Mouse (Mus musculus) embryonic facial prominence, embryonic 13.5 days (tissue): ENCODE results near the gene Vmn1r192. TPM values are rescaled to one million over a fixed set of nuclear protein-coding genes. Genes with fewer than 3 reads are reported as not detected.
"Not testable (repeated sequence)": the region's sequence is repeated elsewhere in the genome, so short reads cannot be mapped to it uniquely, and the experiment has no call there.

Experiments used
- ATAC-seq: fragments of 200-750 bp; cut with Nextera tagmentation; 2 replicates; pipeline ENCODE4 v1.8.0; 2017; ENCODE audit warnings: low read depth; ENCODE audit not compliant: insufficient number of reproducible peaks, insufficient read depth, low FRiP score, low TSS enrichment
- H3K27ac ChIP-seq: fragments of 300-500 bp; sonication (generic); 2 replicates; pipeline ENCODE4 v1.5.1; 2015; ENCODE audit warnings: moderate library complexity, mild to moderate bottlenecking, inconsistent platforms
- H3K27me3 ChIP-seq: fragments of 300-500 bp; sonication (generic); 2 replicates; pipeline ENCODE4 v1.6.1; 2015; ENCODE audit warnings: mild to moderate bottlenecking, inconsistent platforms
- H3K36me3 ChIP-seq: fragments of 300-500 bp; sonication (generic); 2 replicates; pipeline ENCODE4 v1.6.1; 2015; ENCODE audit warnings: mild to moderate bottlenecking, inconsistent platforms
- H3K4me1 ChIP-seq: fragments of 300-500 bp; sonication (generic); 2 replicates; pipeline ENCODE4 v1.6.1; 2015; ENCODE audit warnings: inconsistent platforms
- H3K4me2 ChIP-seq: fragments of 300-500 bp; sonication (generic); 2 replicates; pipeline ENCODE4 v1.6.1; 2015; ENCODE audit warnings: moderate library complexity, mild to moderate bottlenecking, inconsistent platforms
- H3K4me3 ChIP-seq: fragments of 300-500 bp; sonication (generic); 2 replicates; pipeline ENCODE4 v1.5.1; 2015; ENCODE audit warnings: mild to moderate bottlenecking, inconsistent platforms
- H3K9ac ChIP-seq: fragments of 300-500 bp; sonication (generic); 2 replicates; pipeline ENCODE4 v1.6.1; 2015; ENCODE audit warnings: mild to moderate bottlenecking, inconsistent platforms
- H3K9me3 ChIP-seq: fragments of 300-500 bp; sonication (generic); 2 replicates; pipeline ENCODE4 v1.6.1; 2016; ENCODE audit warnings: inconsistent platforms
- WGBS: fragments of 180-500 bp; shearing (Covaris S2); methylation state at CpG from one replicate; pipeline ENCODE4 v1.1.7; 2015; ENCODE audit warnings: mixed read lengths; 5-methylcytosine and 5-hydroxymethylcytosine counted together
- microRNA-seq: library from miRNA; unstranded; fragments of <30 nt; microRNA quantifications from one replicate; pipeline ENCODE4, GENCODE M21; 2016
- polyA plus RNA-seq: library from polyadenylated mRNA; unstranded; fragments of >200 nt; fragmentation: Nextera tagmentation; extraction: Ambion mirVana; gene quantifications from 2 replicates; pipeline ENCODE4 v1.2.1, GENCODE M21; 2015

Gene Vmn1r192
- polyA plus RNA-seq = not detected in 2 replicates

GRCm38 (mm10) chr13:22191041-22191440 lies at the start of gene Vmn1r192:
Gene Vmn1r192, minus strand, starts transcription at chr13:22191141.
- Histone ChIP-seq H3K4me1 (no peaks in the 10 kb centered on the region), H3K9ac (no peak within 1 kb of the TSS), H3K27ac (no peak within 1 kb of the TSS), H3K36me3 (no peaks in the 10 kb centered on the region), H3K4me3 (no peak within 1 kb of the TSS), H3K27me3 (no peaks in the 10 kb centered on the region), H3K9me3 (no peaks in the 10 kb centered on the region), H3K4me2 (no peak within 1 kb of the TSS)
- no peak for ATAC-seq

DNA sequence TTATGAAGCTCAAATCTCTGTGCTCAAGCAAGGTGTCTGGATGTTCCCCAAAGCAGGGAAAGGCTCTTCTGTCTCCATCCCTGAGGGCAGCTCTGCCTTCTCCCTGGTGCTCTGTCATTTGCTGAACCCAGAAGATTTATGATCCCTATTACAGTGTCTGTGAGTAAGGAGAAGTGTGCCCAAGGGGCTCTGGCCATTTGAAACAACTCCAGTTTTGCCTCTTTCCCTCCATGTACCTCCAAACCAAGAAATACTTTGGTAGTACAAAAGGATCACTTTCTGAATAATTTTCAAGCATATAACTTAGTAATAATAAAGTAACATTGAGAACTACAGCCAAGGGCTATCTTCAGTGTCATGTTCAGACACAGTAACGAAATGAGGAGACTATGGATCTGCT lies 32.1 kb upstream of the Vmn1r192 start, which contains the start of gene Vmn1r193:
Gene Vmn1r193 (minus strand): TSS at position 101 of the 400 bp plus-strand sequence.
- H3K27ac ChIP-seq, H3K4me2 ChIP-seq, H3K4me3 ChIP-seq, H3K9ac ChIP-seq, H3K36me3 ChIP-seq, ATAC-seq, H3K9me3 ChIP-seq, H3K27me3 ChIP-seq, H3K4me1 ChIP-seq: not testable (repeated sequence)
- WGBS = 72% methylated on average over 1 of the region's 1 CpGs

GRCm38 (mm10) chr13:22192756-22193155 lies 1.8 kb upstream of the Vmn1r192 start:
- not testable (repeated sequence) for H3K27ac ChIP-seq, H3K9me3 ChIP-seq, H3K4me1 ChIP-seq, H3K9ac ChIP-seq, H3K4me3 ChIP-seq, ATAC-seq, H3K4me2 ChIP-seq, H3K36me3 ChIP-seq, H3K27me3 ChIP-seq
- 76% methylated on average over 3 of the region's 3 CpGs for WGBS

DNA sequence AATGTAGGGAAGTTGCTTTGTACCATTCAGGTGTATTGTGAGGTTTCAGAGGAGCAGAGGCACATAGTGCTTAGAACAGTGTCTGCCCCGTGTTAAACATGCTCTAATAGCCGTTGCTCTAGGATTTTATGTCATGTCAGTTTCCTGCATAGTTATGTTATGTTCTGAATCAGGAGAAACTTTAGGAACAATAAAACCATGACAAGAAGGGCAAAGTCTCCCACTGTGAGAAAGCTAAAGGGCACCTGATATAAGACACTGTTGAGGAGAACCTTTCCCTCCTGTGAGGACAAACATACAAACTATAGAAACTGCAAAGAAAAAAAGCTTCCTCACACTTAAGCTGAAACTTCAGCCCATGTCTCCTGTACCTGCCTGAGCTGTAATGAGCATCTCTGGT lies 556 bp downstream of the Vmn1r192 start:
- H3K9ac ChIP-seq = no peak overlapping the region
- H3K4me2 ChIP-seq = no peak overlapping the region
- 87% methylated on average over 2 of the region's 2 CpGs for WGBS
- no peaks in the 10 kb centered on the region for H3K27me3 ChIP-seq
- H3K9me3 ChIP-seq = no peaks in the 10 kb centered on the region
- no peak overlapping the region for H3K4me3 ChIP-seq
- no peaks in the 10 kb centered on the region for H3K4me1 ChIP-seq
- H3K27ac ChIP-seq = no peak overlapping the region
- no peaks in the 10 kb centered on the region for H3K36me3 ChIP-seq
- no peak for ATAC-seq

DNA sequence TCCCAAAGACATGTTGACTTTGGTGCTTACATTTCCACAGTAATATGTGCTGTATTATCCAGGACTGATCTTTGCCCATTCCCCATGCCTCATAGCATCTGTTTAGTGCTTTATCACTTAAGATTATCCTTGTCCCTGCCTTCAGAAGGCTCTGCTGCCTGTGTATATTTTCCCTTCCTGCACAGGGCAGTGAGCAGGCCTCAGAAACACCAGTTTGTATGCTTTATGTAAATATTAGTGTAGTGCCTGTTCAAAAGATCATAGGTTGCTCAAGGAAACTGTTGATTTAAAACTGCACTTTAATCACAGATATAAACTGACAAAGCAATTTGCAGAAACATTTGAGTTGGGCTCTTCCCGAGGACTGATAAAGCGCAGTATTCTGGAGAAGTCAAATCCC lies 1.6 kb downstream of the Vmn1r192 start:
- ATAC-seq = no peak
- no peaks in the 10 kb centered on the region for H3K27me3 ChIP-seq
- H3K36me3 ChIP-seq = no peaks in the 10 kb centered on the region
- no peaks in the 10 kb centered on the region for H3K9me3 ChIP-seq
- H3K27ac ChIP-seq = no peak overlapping the region
- 92% methylated on average over 2 of the region's 2 CpGs for WGBS
- H3K4me3 ChIP-seq = no peak overlapping the region
- H3K4me2 ChIP-seq = no peak overlapping the region
- no peaks in the 10 kb centered on the region for H3K4me1 ChIP-seq
- no peak overlapping the region for H3K9ac ChIP-seq

GRCm38 (mm10) chr13:22183869-22184268 lies 7.1 kb downstream of the Vmn1r192 start, which contains the start of gene Vmn1r191:
Gene Vmn1r191, minus strand, starts transcription at chr13:22183969.
- H3K27ac ChIP-seq = no peak within 1 kb of the TSS
- H3K4me3 ChIP-seq = no peak within 1 kb of the TSS
- H3K27me3 ChIP-seq = no peaks in the 10 kb centered on the region
- no peaks in the 10 kb centered on the region for H3K9me3 ChIP-seq
- WGBS = 75% methylated on average over 1 of the region's 1 CpGs
- H3K9ac ChIP-seq = no peak within 1 kb of the TSS
- H3K36me3 ChIP-seq = no peaks in the 10 kb centered on the region
- ATAC-seq = no peak
- H3K4me2 ChIP-seq = no peak within 1 kb of the TSS
- no peaks in the 10 kb centered on the region for H3K4me1 ChIP-seq

- Histone ChIP-seq H3K36me3 (no peaks in the 10 kb centered on the region), H3K4me1 (no peaks in the 10 kb centered on the region), H3K4me3 (no peak overlapping the region), H3K9ac (no peak overlapping the region), H3K27ac (no peak overlapping the region), H3K4me2 (no peak overlapping the region), H3K27me3 (no peaks in the 10 kb centered on the region), H3K9me3 (peaks cover 8% of the 10 kb centered on the region)
- WGBS = 92% methylated on average over 15 of the region's 15 CpGs
- no peak for ATAC-seq
These were observed 22.5 kb downstream of the Vmn1r192 start for GRCm38 (mm10) chr13:22168416-22168815.

GRCm38 (mm10) chr13:22136495-22137293 lies 54.2 kb downstream of the Vmn1r192 start:
- not testable (repeated sequence) for H3K4me2 ChIP-seq, H3K9me3 ChIP-seq, H3K9ac ChIP-seq, H3K4me3 ChIP-seq, H3K27me3 ChIP-seq, H3K36me3 ChIP-seq, H3K27ac ChIP-seq, H3K4me1 ChIP-seq, ATAC-seq
- WGBS = 72% methylated on average over 5 of the region's 5 CpGs

Small RNA genes lying within 50 kb of the gene (microRNA-seq; reads per million reads assigned to microRNA genes)
- gene Gm23282 (not detected), gene Gm25084 (not detected)

Other genes with a start within 250 kb of the Vmn1r192 start
- gene Zfp184, start 246.0 kb downstream of the Vmn1r192 start, polyA plus RNA-seq = 16.8 and 18.0 TPM in 2 replicates
- 0.31 TPM in 1 of 2 replicates, not detected in the other for gene Pom121l2, start 209.9 kb downstream of the Vmn1r192 start, polyA plus RNA-seq
- gene Prss16, start 181.4 kb downstream of the Vmn1r192 start, polyA plus RNA-seq = 0.59 and 1.2 TPM in 2 replicates
- 5.2 and 5.4 TPM in 2 replicates for gene Hist1h2ah, start 155.6 kb downstream of the Vmn1r192 start, polyA plus RNA-seq
- 9.5 and 15.3 TPM in 2 replicates for gene Hist1h2bk, start 155.3 kb downstream of the Vmn1r192 start, polyA plus RNA-seq
- 26.0 and 31.3 TPM in 2 replicates for gene Hist1h4i, start 149.8 kb downstream of the Vmn1r192 start, polyA plus RNA-seq
- 78.1 and 82.3 TPM in 2 replicates for gene Hist1h2ag, start 148.2 kb downstream of the Vmn1r192 start, polyA plus RNA-seq
- gene Hist1h2bj, start 147.9 kb downstream of the Vmn1r192 start, polyA plus RNA-seq = 12.2 and 14.3 TPM in 2 replicates
- gene Vmn1r188, start 106.7 kb downstream of the Vmn1r192 start, polyA plus RNA-seq = not detected in 2 replicates
- gene Vmn1r189, start 85.3 kb downstream of the Vmn1r192 start, polyA plus RNA-seq = not detected in 2 replicates
- not detected in 2 replicates for gene Vmn1r191, start 7.2 kb downstream of the Vmn1r192 start, polyA plus RNA-seq
- not detected in 2 replicates for gene Vmn1r193, start 32.0 kb upstream of the Vmn1r192 start, polyA plus RNA-seq
- not detected in 2 replicates for gene Vmn1r194, start 53.1 kb upstream of the Vmn1r192 start, polyA plus RNA-seq
- not detected in 2 replicates for gene Vmn1r195, start 79.4 kb upstream of the Vmn1r192 start, polyA plus RNA-seq
- not detected in 2 replicates for gene Vmn1r196, start 98.8 kb upstream of the Vmn1r192 start, polyA plus RNA-seq
- not detected in 2 replicates for gene Vmn1r197, start 133.4 kb upstream of the Vmn1r192 start, polyA plus RNA-seq
- not detected in 2 replicates for gene Vmn1r198, start 159.2 kb upstream of the Vmn1r192 start, polyA plus RNA-seq
- not detected in 2 replicates for gene Vmn1r199, start 188.7 kb upstream of the Vmn1r192 start, polyA plus RNA-seq
- not detected in 2 replicates for gene Vmn1r200, start 199.2 kb upstream of the Vmn1r192 start, polyA plus RNA-seq